Mouse (Mus musculus) megakaryocyte, embryonic 14.5 days (primary cell): ENCODE measurements around the gene Slc5a12.

ENCODE experiments used
- FLI1 ChIP-seq: IDR thresholded peaks from 2 replicates; pipeline ENCODE4 v1.6.1; 2012; ENCODE audit warnings: low read length, inconsistent platforms, mixed read lengths
- GATA1 ChIP-seq: IDR thresholded peaks from 3 replicates; pipeline ENCODE4 v1.6.1; 2012; ENCODE audit warnings: mixed read lengths, low read length, inconsistent platforms, borderline replicate concordance

DNA sequence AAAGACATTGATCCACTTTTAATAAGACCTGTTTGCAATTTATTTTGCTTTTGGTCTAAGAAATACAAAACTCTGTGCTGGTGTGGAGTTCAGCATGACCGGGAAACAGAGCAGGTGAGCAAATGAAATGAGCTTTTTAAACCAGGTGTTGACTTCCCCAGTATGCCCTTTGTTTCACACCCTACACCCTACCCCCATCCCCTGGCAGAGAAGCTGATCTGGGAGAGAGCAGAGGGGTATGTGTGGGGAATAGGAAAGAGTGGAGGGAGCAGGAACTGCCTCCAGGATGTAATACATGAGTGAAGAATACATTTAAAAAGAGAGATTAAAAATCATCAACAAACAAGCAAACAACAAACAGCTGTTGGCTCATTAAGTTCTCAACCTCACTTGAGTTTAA, 47.3 kb downstream of the Slc5a12 start:
- no peak for TF ChIP-seq GATA1
- TF ChIP-seq FLI1 = no peak
